Mouse (Mus musculus): ENCODE data around the gene Ppp1r15b. TPM values are rescaled to one million over a fixed set of nuclear protein-coding genes. Genes with fewer than 3 reads are reported as not detected.

Gene Ppp1r15b
- total RNA-seq (2015; ENCODE audit: low replicate concordance) (131 and 152 TPM in 2 replicates), total RNA-seq (2017; ENCODE audit: low replicate concordance) (227 and 245 TPM in 2 replicates)

GRCm38 (mm10) chr1:133130638-133131560, at the start of gene Ppp1r15b:
TSS of gene Ppp1r15b (plus strand) at chr1:133131143.
- peak; percentile 85 for ATAC-seq (replicated peaks; ENCODE audit: low FRiP score, poor library complexity, severe bottlenecking)

GRCm38 (mm10) chr1:133083003-133083546, 47.9 kb upstream of the Ppp1r15b start:
- ATAC-seq (replicated peaks; ENCODE audit: low FRiP score, poor library complexity, severe bottlenecking), result peak; percentile 81

GRCm38 (mm10) chr1:133083942-133084625, 46.9 kb upstream of the Ppp1r15b start:
- peak; percentile 77 for ATAC-seq (replicated peaks; ENCODE audit: low FRiP score, poor library complexity, severe bottlenecking)

GRCm38 (mm10) chr1:133084708-133085416, 46.1 kb upstream of the Ppp1r15b start:
- no peak for ATAC-seq (replicated peaks; ENCODE audit: low FRiP score, poor library complexity, severe bottlenecking)

- ATAC-seq (replicated peaks; ENCODE audit: low FRiP score, poor library complexity, severe bottlenecking), result no peak
Measured at GRCm38 (mm10) chr1:133085417-133085742, 45.6 kb upstream of the Ppp1r15b start.

- ATAC-seq (replicated peaks; ENCODE audit: low FRiP score, poor library complexity, severe bottlenecking), result no peak
Measured at GRCm38 (mm10) chr1:133086804-133087203, 44.1 kb upstream of the Ppp1r15b start.

- ATAC-seq (replicated peaks; ENCODE audit: low FRiP score, poor library complexity, severe bottlenecking), result peak; percentile 52; the same call in 1 of the 2 replicates
Measured at GRCm38 (mm10) chr1:133087206-133087905, 43.6 kb upstream of the Ppp1r15b start.

- no peak for ATAC-seq (replicated peaks; ENCODE audit: low FRiP score, poor library complexity, severe bottlenecking)
Measured at GRCm38 (mm10) chr1:133088196-133088595, 42.7 kb upstream of the Ppp1r15b start.

GRCm38 (mm10) chr1:133089415-133089814, 41.5 kb upstream of the Ppp1r15b start:
- ATAC-seq (replicated peaks; ENCODE audit: low FRiP score, poor library complexity, severe bottlenecking), result no peak

GRCm38 (mm10) chr1:133090641-133091040, 40.3 kb upstream of the Ppp1r15b start:
- ATAC-seq (replicated peaks; ENCODE audit: low FRiP score, poor library complexity, severe bottlenecking), result no peak

- ATAC-seq (replicated peaks; ENCODE audit: low FRiP score, poor library complexity, severe bottlenecking), result no peak
Measured at GRCm38 (mm10) chr1:133091483-133091882, 39.5 kb upstream of the Ppp1r15b start.

- ATAC-seq (replicated peaks; ENCODE audit: low FRiP score, poor library complexity, severe bottlenecking), result no peak
Measured at GRCm38 (mm10) chr1:133093719-133094118, 37.2 kb upstream of the Ppp1r15b start.

- ATAC-seq (replicated peaks; ENCODE audit: low FRiP score, poor library complexity, severe bottlenecking), result peak; percentile 74
Measured at GRCm38 (mm10) chr1:133100980-133101798, 29.8 kb upstream of the Ppp1r15b start.

GRCm38 (mm10) chr1:133102108-133102507, 28.8 kb upstream of the Ppp1r15b start:
- no peak for ATAC-seq (replicated peaks; ENCODE audit: low FRiP score, poor library complexity, severe bottlenecking)

GRCm38 (mm10) chr1:133103315-133103714, 27.6 kb upstream of the Ppp1r15b start:
- ATAC-seq (replicated peaks; ENCODE audit: low FRiP score, poor library complexity, severe bottlenecking), result no peak

- no peak for ATAC-seq (replicated peaks; ENCODE audit: low FRiP score, poor library complexity, severe bottlenecking)
Measured at GRCm38 (mm10) chr1:133103871-133104270, 27.1 kb upstream of the Ppp1r15b start.

GRCm38 (mm10) chr1:133116108-133116507, 14.8 kb upstream of the Ppp1r15b start:
- no peak for ATAC-seq (replicated peaks; ENCODE audit: low FRiP score, poor library complexity, severe bottlenecking)

- ATAC-seq (replicated peaks; ENCODE audit: low FRiP score, poor library complexity, severe bottlenecking), result peak; percentile 80
Measured at GRCm38 (mm10) chr1:133118127-133118526, 12.8 kb upstream of the Ppp1r15b start.
